Mouse (Mus musculus) left cerebral cortex, adult 11 months (tissue): ENCODE data around the gene Ppp1cc.
"Not testable (repeated sequence)": the region's sequence is repeated elsewhere in the genome, so short reads cannot be mapped to it uniquely, and the experiment has no call there.

Experiments used
- DNase-seq: peaks from one replicate; pipeline ENCODE4 v3.0.0; 2022; ENCODE audit warnings: low spot score

Gene Ppp1cc

GRCm38 (mm10) chr5:122136508-122137408 is 21.3 kb upstream of the Ppp1cc start:
- no peak for DNase-seq

GRCm38 (mm10) chr5:122138856-122139255 is 19.2 kb upstream of the Ppp1cc start:
- DNase-seq: no peak

GRCm38 (mm10) chr5:122139771-122140170 is 18.3 kb upstream of the Ppp1cc start:
- not testable (repeated sequence) for DNase-seq

- DNase-seq: no peak
These were observed 17.4 kb upstream of the Ppp1cc start, which contains the start of gene Ccdc63 for GRCm38 (mm10) chr5:122140723-122141122. TSS of gene Ccdc63 (minus strand) at chr5:122140823.

- no peak for DNase-seq
These were observed 15.7 kb upstream of the Ppp1cc start for GRCm38 (mm10) chr5:122142230-122142992.

GRCm38 (mm10) chr5:122143543-122143942 is 14.5 kb upstream of the Ppp1cc start:
- peak; percentile 53 for DNase-seq

- DNase-seq: no peak
These were observed 13.3 kb upstream of the Ppp1cc start for GRCm38 (mm10) chr5:122144825-122145224.

GRCm38 (mm10) chr5:122145381-122146055 is 12.6 kb upstream of the Ppp1cc start:
- DNase-seq: no peak

GRCm38 (mm10) chr5:122146056-122146580 is 12.0 kb upstream of the Ppp1cc start:
- DNase-seq: no peak

GRCm38 (mm10) chr5:122146609-122147008 is 11.5 kb upstream of the Ppp1cc start:
- no peak for DNase-seq

GRCm38 (mm10) chr5:122148107-122148506 is 10.0 kb upstream of the Ppp1cc start:
- no peak for DNase-seq

GRCm38 (mm10) chr5:122149259-122149658 is 8.8 kb upstream of the Ppp1cc start:
- DNase-seq: no peak

- DNase-seq: not testable (repeated sequence)
These were observed 5.6 kb upstream of the Ppp1cc start for GRCm38 (mm10) chr5:122152508-122152907.

- no peak for DNase-seq
These were observed 4.1 kb upstream of the Ppp1cc start for GRCm38 (mm10) chr5:122154006-122154405.

- no peak for DNase-seq
These were observed 3.3 kb upstream of the Ppp1cc start for GRCm38 (mm10) chr5:122154782-122155181.

- no peak for DNase-seq
These were observed 2.5 kb upstream of the Ppp1cc start for GRCm38 (mm10) chr5:122155613-122156012.

GRCm38 (mm10) chr5:122156486-122156885 is 1.6 kb upstream of the Ppp1cc start:
- no peak for DNase-seq

- no peak for DNase-seq
These were observed 758 bp downstream of the Ppp1cc start for GRCm38 (mm10) chr5:122158557-122159515.

- no peak for DNase-seq
These were observed 5.1 kb downstream of the Ppp1cc start for GRCm38 (mm10) chr5:122163194-122163593.

- no peak for DNase-seq
These were observed 5.9 kb downstream of the Ppp1cc start for GRCm38 (mm10) chr5:122164011-122164410.
